Mouse (Mus musculus) neural tube, embryonic 14.5 days (tissue): ENCODE measurements around the gene Epb41l4b. TPM values are rescaled to one million over a fixed set of nuclear protein-coding genes. Genes with fewer than 3 reads are reported as not detected.

Experiments used
- ATAC-seq: fragments of 200-750 bp; cut with Nextera tagmentation; 2 replicates; pipeline ENCODE4 v1.8.0; 2017; ENCODE audit warnings: low read depth, mild to moderate bottlenecking, moderate TSS enrichment, moderate library complexity
- H3K27ac ChIP-seq: fragments of 300-500 bp; sonication (generic); 2 replicates; pipeline ENCODE4 v1.5.1; 2014; ENCODE audit warnings: low read depth, mild to moderate bottlenecking, control low read depth, low read length, moderate library complexity, mixed read lengths
- H3K27me3 ChIP-seq: fragments of 300-500 bp; sonication (generic); 2 replicates; pipeline ENCODE4 v1.6.1; 2014; ENCODE audit warnings: low read length; ENCODE audit not compliant: control insufficient read depth, insufficient read depth
- H3K36me3 ChIP-seq: fragments of 300-500 bp; sonication (generic); 2 replicates; pipeline ENCODE4 v1.6.1; 2014; ENCODE audit warnings: low read length, mixed read lengths; ENCODE audit not compliant: control insufficient read depth, insufficient read depth
- H3K4me1 ChIP-seq: fragments of 300-500 bp; sonication (generic); 2 replicates; pipeline ENCODE4 v1.6.1; 2014; ENCODE audit warnings: low read length; ENCODE audit not compliant: control insufficient read depth, insufficient read depth
- H3K4me2 ChIP-seq: fragments of 300-500 bp; sonication (generic); 2 replicates; pipeline ENCODE4 v1.6.1; 2014; ENCODE audit warnings: mild to moderate bottlenecking, low read depth, low read length, control low read depth
- H3K4me3 ChIP-seq: fragments of 300-500 bp; sonication (generic); 2 replicates; pipeline ENCODE4 v1.5.1; 2014; ENCODE audit warnings: low read depth, low read length, control low read depth, mixed read lengths
- H3K9ac ChIP-seq: fragments of 300-500 bp; sonication (generic); replicated peaks from 2 replicates; pipeline ENCODE4 v1.6.1; 2014; ENCODE audit warnings: low read depth, mild to moderate bottlenecking, control low read depth, low read length, mixed read lengths
- H3K9me3 ChIP-seq: fragments of 300-500 bp; sonication (generic); 2 replicates; pipeline ENCODE4 v1.6.1; 2016; ENCODE audit warnings: low read length; ENCODE audit not compliant: control insufficient read depth
- WGBS: fragments of 180-500 bp; shearing (Covaris S2); extraction: QIAGEN DNeasy Blood & Tissue Kit; methylation state at CpG from one replicate; pipeline ENCODE4 v1.1.7; 2014; 5-methylcytosine and 5-hydroxymethylcytosine counted together
- polyA plus RNA-seq: library from polyadenylated mRNA; unstranded; fragments of >200 nt; fragmentation: Nextera tagmentation; extraction: Ambion mirVana; gene quantifications from 2 replicates; pipeline ENCODE4 v1.2.1, GENCODE M21; 2014

The Epb41l4b gene
- polyA plus RNA-seq, 1 experiment from 2014 or later, result 6.5 TPM

GRCm38 (mm10) chr4:57046160-57046571 lies 97.1 kb downstream of the Epb41l4b start:
- no peaks in the 10 kb centered on the region for H3K9me3 ChIP-seq
- peak; percentile 31; the same call in 1 of the 2 replicates for ATAC-seq
- WGBS, result 54% methylated on average over 9 of the region's 9 CpGs
- H3K4me3 ChIP-seq, result no peak overlapping the region
- H3K4me2 ChIP-seq, result no peak overlapping the region
- H3K27me3 ChIP-seq, result no peaks in the 10 kb centered on the region
- H3K27ac ChIP-seq, result no peak overlapping the region
- H3K36me3 ChIP-seq, result no peaks in the 10 kb centered on the region
- no peak overlapping the region for H3K9ac ChIP-seq
- H3K4me1 ChIP-seq, result no peaks in the 10 kb centered on the region

- Histone ChIP-seq H3K9me3 (no peaks in the 10 kb centered on the region), H3K4me2 (no peak overlapping the region), H3K27me3 (no peaks in the 10 kb centered on the region), H3K4me1 (no peaks in the 10 kb centered on the region; the same call in 1 of the 2 replicates), H3K27ac (no peak overlapping the region), H3K36me3 (no peaks in the 10 kb centered on the region), H3K4me3 (no peak overlapping the region), H3K9ac (no peak overlapping the region)
- no peak for ATAC-seq
- 93% methylated on average over 8 of the region's 8 CpGs for WGBS
Observed at GRCm38 (mm10) chr4:57043621-57044020, 99.6 kb downstream of the Epb41l4b start.

GRCm38 (mm10) chr4:57041661-57042060 lies 101.6 kb downstream of the Epb41l4b start:
- Histone ChIP-seq H3K36me3 (no peaks in the 10 kb centered on the region), H3K27ac (no peak overlapping the region), H3K9ac (no peak overlapping the region), H3K9me3 (no peaks in the 10 kb centered on the region), H3K4me2 (no peak overlapping the region), H3K4me1 (no peaks in the 10 kb centered on the region; the same call in 1 of the 2 replicates), H3K4me3 (no peak overlapping the region), H3K27me3 (no peaks in the 10 kb centered on the region)
- no peak for ATAC-seq
- WGBS, result 93% methylated on average over 6 of the region's 6 CpGs

GRCm38 (mm10) chr4:57041211-57041610 lies 102.0 kb downstream of the Epb41l4b start:
- H3K4me2 ChIP-seq, result no peak overlapping the region
- no peaks in the 10 kb centered on the region for H3K27me3 ChIP-seq
- no peak for ATAC-seq
- H3K36me3 ChIP-seq, result no peaks in the 10 kb centered on the region
- no peak overlapping the region for H3K9ac ChIP-seq
- no peak overlapping the region for H3K4me3 ChIP-seq
- 93% methylated on average over 4 of the region's 4 CpGs for WGBS
- no peaks in the 10 kb centered on the region; the same call in 1 of the 2 replicates for H3K4me1 ChIP-seq
- no peak overlapping the region for H3K27ac ChIP-seq
- no peaks in the 10 kb centered on the region for H3K9me3 ChIP-seq

GRCm38 (mm10) chr4:57040481-57040880 lies 102.8 kb downstream of the Epb41l4b start:
- no peak for ATAC-seq
- Histone ChIP-seq H3K27me3 (no peaks in the 10 kb centered on the region), H3K9ac (no peak overlapping the region), H3K4me1 (no peaks in the 10 kb centered on the region; the same call in 1 of the 2 replicates), H3K4me3 (no peak overlapping the region), H3K27ac (no peak overlapping the region), H3K36me3 (no peaks in the 10 kb centered on the region), H3K4me2 (no peak overlapping the region), H3K9me3 (no peaks in the 10 kb centered on the region)
- WGBS, result 78% methylated on average over 8 of the region's 8 CpGs

GRCm38 (mm10) chr4:57039127-57040031 lies 103.9 kb downstream of the Epb41l4b start:
- peak overlapping the region; percentile 65 for H3K27ac ChIP-seq
- ATAC-seq, result peak; percentile 88

GRCm38 (mm10) chr4:57037554-57037953 lies 105.7 kb downstream of the Epb41l4b start:
- no peaks in the 10 kb centered on the region; the same call in 1 of the 2 replicates for H3K4me1 ChIP-seq
- no peak overlapping the region for H3K27ac ChIP-seq
- no peaks in the 10 kb centered on the region for H3K27me3 ChIP-seq
- no peaks in the 10 kb centered on the region for H3K36me3 ChIP-seq
- no peak overlapping the region for H3K9ac ChIP-seq
- no peaks in the 10 kb centered on the region for H3K9me3 ChIP-seq
- 77% methylated on average over 7 of the region's 7 CpGs for WGBS
- H3K4me2 ChIP-seq, result no peak overlapping the region
- no peak overlapping the region for H3K4me3 ChIP-seq
- no peak for ATAC-seq

More at GRCm38 (mm10) chr4:57039127-57040031, 103.9 kb downstream of the Epb41l4b start:
- no peaks in the 10 kb centered on the region for H3K36me3 ChIP-seq
- no peaks in the 10 kb centered on the region; the same call in 1 of the 2 replicates for H3K4me1 ChIP-seq
- peak overlapping the region; percentile 7; the same call in 1 of the 2 replicates for H3K4me3 ChIP-seq
- WGBS, result 8% methylated on average over 22 of the region's 23 CpGs
- peak overlapping the region; percentile 26; the same call in 1 of the 2 replicates for H3K9ac ChIP-seq
- H3K4me2 ChIP-seq, result peak overlapping the region; percentile 37
- no peaks in the 10 kb centered on the region for H3K27me3 ChIP-seq
- H3K9me3 ChIP-seq, result no peaks in the 10 kb centered on the region

- no peak overlapping the region for H3K9ac ChIP-seq
- no peak overlapping the region for H3K27ac ChIP-seq
- no peak for ATAC-seq
- H3K36me3 ChIP-seq, result no peaks in the 10 kb centered on the region
- no peaks in the 10 kb centered on the region for H3K27me3 ChIP-seq
- no peaks in the 10 kb centered on the region for H3K9me3 ChIP-seq
- WGBS, result 82% methylated on average over 5 of the region's 5 CpGs
- no peak overlapping the region for H3K4me2 ChIP-seq
- no peak overlapping the region for H3K4me3 ChIP-seq
- no peaks in the 10 kb centered on the region; the same call in 1 of the 2 replicates for H3K4me1 ChIP-seq
Observed at GRCm38 (mm10) chr4:57034169-57034568, 109.1 kb downstream of the Epb41l4b start.

- no peaks in the 10 kb centered on the region for H3K27me3 ChIP-seq
- H3K27ac ChIP-seq, result no peak overlapping the region
- H3K4me1 ChIP-seq, result no peaks in the 10 kb centered on the region
- no peaks in the 10 kb centered on the region for H3K36me3 ChIP-seq
- WGBS, result 75% methylated on average over 4 of the region's 4 CpGs
- H3K4me3 ChIP-seq, result no peak overlapping the region
- no peaks in the 10 kb centered on the region for H3K9me3 ChIP-seq
- no peak overlapping the region for H3K9ac ChIP-seq
- ATAC-seq, result no peak
- no peak overlapping the region for H3K4me2 ChIP-seq
Observed at GRCm38 (mm10) chr4:57031440-57031839, 111.8 kb downstream of the Epb41l4b start.
